In the genomic region with DNA sequence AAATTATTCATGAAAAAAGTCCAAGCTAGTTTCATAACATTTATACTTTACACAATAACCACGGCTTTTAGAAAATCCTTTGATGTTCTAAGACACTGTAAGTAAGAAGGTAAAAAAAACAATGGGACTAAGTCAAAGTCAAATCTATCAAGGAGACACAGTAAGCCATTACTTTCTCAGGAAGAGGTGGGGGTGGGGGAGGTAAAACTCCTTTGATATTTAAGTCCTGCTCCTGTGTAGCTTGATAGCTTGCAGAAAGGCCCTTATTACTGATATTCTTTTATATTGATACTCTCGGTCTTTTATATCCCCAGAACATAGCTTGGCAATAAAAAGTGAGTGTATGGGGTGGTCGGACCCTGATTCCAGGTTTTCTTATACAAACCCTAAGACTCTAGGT, we compare ENCODE assay signal across 1 mouse cellular context.
TF ChIP-seq lines count a peak whose summit lies in the region.

No protein-coding gene starts in this region.

TF ChIP-seq in MEL, 35 proteins besides CTCF, POLR2A, EP300 and RAD21 (continued from another document):
- TF ChIP-seq MXI1 (IDR thresholded peaks at IDR 0.05; ENCODE audit: low read depth, low read length) (no peak), E2F4 (IDR thresholded peaks at IDR 0.05; ENCODE audit: borderline replicate concordance, low read depth, low read length) (no peak), NELFE (IDR thresholded peaks at IDR 0.05; ENCODE audit: low read depth, low read length) (no peak; the same call in 1 of the 2 replicates), SIN3A (IDR thresholded peaks at IDR 0.05; ENCODE audit: low read length) (no peak)
